Mouse (Mus musculus): Measurements from ENCODE around the gene Lamp1. TPM values are rescaled to one million over a fixed set of nuclear protein-coding genes. Genes with fewer than 3 reads are reported as not detected.

Lamp1 gene
- total RNA-seq, 2 experiments from 2014 or later: 251 to 255 TPM

GRCm38 (mm10) chr8:13204371-13205140 is 45.6 kb downstream of the Lamp1 start:
- Histone ChIP-seq H3K4me3 (no peak overlapping the region), H3K27ac (no peak overlapping the region)
- intact Hi-C loops (cut with DNase I): no loop called here
- DNase-seq (ENCODE audit: extremely low spot score in 1 of 2, low spot score in 2 of 2): no peak
- TF ChIP-seq CTCF (IDR thresholded peaks at IDR 0.05): no peak

- TF ChIP-seq CTCF (IDR thresholded peaks at IDR 0.05): no peak
- Histone ChIP-seq H3K27ac (no peak overlapping the region), H3K4me3 (no peak overlapping the region)
- no peak for DNase-seq (ENCODE audit: extremely low spot score in 1 of 2, low spot score in 2 of 2)
- intact Hi-C loops (cut with DNase I): no loop called here
These were observed 46.4 kb downstream of the Lamp1 start for GRCm38 (mm10) chr8:13205311-13205710.

GRCm38 (mm10) chr8:13206290-13206689 is 47.3 kb downstream of the Lamp1 start:
- Histone ChIP-seq H3K27ac (no peak overlapping the region), H3K4me3 (no peak overlapping the region)
- no peak for TF ChIP-seq CTCF (IDR thresholded peaks at IDR 0.05)
- no peak for DNase-seq (ENCODE audit: extremely low spot score in 1 of 2, low spot score in 2 of 2)
- intact Hi-C loops (cut with DNase I): no loop called here

GRCm38 (mm10) chr8:13208627-13209355 is 49.8 kb downstream of the Lamp1 start:
- no peak for DNase-seq (ENCODE audit: extremely low spot score in 1 of 2, low spot score in 2 of 2)
- TF ChIP-seq CTCF (IDR thresholded peaks at IDR 0.05): peak; percentile 36
- no peak overlapping the region for H3K27ac ChIP-seq
- intact Hi-C loops (cut with DNase I): no loop called here
- H3K4me3 ChIP-seq: no peak overlapping the region

GRCm38 (mm10) chr8:13209770-13210169 is 50.8 kb downstream of the Lamp1 start:
- no peak for DNase-seq (ENCODE audit: extremely low spot score in 1 of 2, low spot score in 2 of 2)
- no peak overlapping the region for H3K27ac ChIP-seq
- no peak for TF ChIP-seq CTCF (IDR thresholded peaks at IDR 0.05)
- intact Hi-C loops (cut with DNase I): loop anchor here (5.0 to 10.0 kb wide), 3 partner anchors 62 to 315 kb away; no protein-coding TSS in a partner anchor
- H3K4me3 ChIP-seq: no peak overlapping the region

GRCm38 (mm10) chr8:13213479-13214268 is 54.7 kb downstream of the Lamp1 start:
- peak; percentile 82 to 85 for DNase-seq (ENCODE audit: extremely low spot score in 1 of 2, low spot score in 2 of 2)
- no peak overlapping the region for H3K27ac ChIP-seq
- no peak overlapping the region for H3K4me3 ChIP-seq
- intact Hi-C loops (cut with DNase I): loop anchor here (2.0 to 10.0 kb wide), 4 partner anchors 66 to 319 kb away; no protein-coding TSS in a partner anchor
- peak; percentile 81 for TF ChIP-seq CTCF (IDR thresholded peaks at IDR 0.05)

GRCm38 (mm10) chr8:13216386-13216785 is 57.4 kb downstream of the Lamp1 start:
- TF ChIP-seq CTCF (IDR thresholded peaks at IDR 0.05): no peak
- H3K4me3 ChIP-seq: no peak overlapping the region
- DNase-seq (ENCODE audit: extremely low spot score in 1 of 2, low spot score in 2 of 2): no peak
- intact Hi-C loops (cut with DNase I): loop anchor here (10.0 kb wide), 1 partner anchor 322 kb away; no protein-coding TSS in a partner anchor
- no peak overlapping the region for H3K27ac ChIP-seq

GRCm38 (mm10) chr8:13217093-13217492 is 58.1 kb downstream of the Lamp1 start:
- TF ChIP-seq CTCF (IDR thresholded peaks at IDR 0.05): no peak
- no peak for DNase-seq (ENCODE audit: extremely low spot score in 1 of 2, low spot score in 2 of 2)
- no peak overlapping the region for H3K4me3 ChIP-seq
- no peak overlapping the region for H3K27ac ChIP-seq
- intact Hi-C loops (cut with DNase I): loop anchor here (10.0 kb wide), 1 partner anchor 322 kb away; no protein-coding TSS in a partner anchor

- intact Hi-C loops (cut with DNase I): loop anchor here (10.0 kb wide), 1 partner anchor 323 kb away; no protein-coding TSS in a partner anchor
- no peak for DNase-seq (ENCODE audit: extremely low spot score in 1 of 2, low spot score in 2 of 2)
- no peak for TF ChIP-seq CTCF (IDR thresholded peaks at IDR 0.05)
- Histone ChIP-seq H3K4me3 (no peak overlapping the region), H3K27ac (no peak overlapping the region)
These were observed 59.0 kb downstream of the Lamp1 start for GRCm38 (mm10) chr8:13217986-13218385.

GRCm38 (mm10) chr8:13218441-13218840 is 59.5 kb downstream of the Lamp1 start:
- DNase-seq (ENCODE audit: extremely low spot score in 1 of 2, low spot score in 2 of 2): no peak
- Histone ChIP-seq H3K4me3 (no peak overlapping the region), H3K27ac (no peak overlapping the region)
- intact Hi-C loops (cut with DNase I): loop anchor here (10.0 kb wide), 1 partner anchor 324 kb away; no protein-coding TSS in a partner anchor
- no peak for TF ChIP-seq CTCF (IDR thresholded peaks at IDR 0.05)

- Histone ChIP-seq H3K4me3 (no peak overlapping the region), H3K27ac (no peak overlapping the region)
- intact Hi-C loops (cut with DNase I): no loop called here
- no peak for DNase-seq (ENCODE audit: extremely low spot score in 1 of 2, low spot score in 2 of 2)
- no peak for TF ChIP-seq CTCF (IDR thresholded peaks at IDR 0.05)
These were observed 65.5 kb downstream of the Lamp1 start for GRCm38 (mm10) chr8:13224426-13224825.

Small RNA genes lying within 50 kb of the gene (microRNA-seq; reads per million reads assigned to microRNA genes)
- gene Mir1968 (14.1 to 30.8 reads per million in 2 experiments), gene Mir7065 (0 reads per million in 2 experiments)

Other genes starting within 250 kb of the Lamp1 start
- under 1 TPM in 1 of 2 experiments, not detected in 1; 0.49 TPM for gene F7, start 133.1 kb upstream of the Lamp1 start, total RNA-seq (2021)
- under 1 TPM in 1 of 2 experiments, not detected in 1; 0.45 TPM for gene F10, start 121.9 kb upstream of the Lamp1 start, total RNA-seq (2021)
- not detected for gene Proz, start 98.2 kb upstream of the Lamp1 start, total RNA-seq (2021)
- gene Pcid2, start 53.7 kb upstream of the Lamp1 start, total RNA-seq (2021): 10 to 100 TPM; 27.8 to 30.7 TPM
- gene Cul4a, start 53.5 kb upstream of the Lamp1 start, total RNA-seq (2021): 10 to 100 TPM; 53.4 to 54.0 TPM
- 1 to 10 TPM; 3.1 to 5.0 TPM for gene Grtp1, start 41.5 kb downstream of the Lamp1 start, total RNA-seq (2021)
- 1 to 10 TPM; 1.4 to 1.7 TPM for gene Adprhl1, start 95.0 kb downstream of the Lamp1 start, total RNA-seq (2021)
- 10 to 100 TPM; 40.5 to 46.0 TPM for gene Dcun1d2, start 129.0 kb downstream of the Lamp1 start, total RNA-seq (2021)
- gene Tmco3, start 129.0 kb downstream of the Lamp1 start, total RNA-seq (2021): 10 to 100 TPM; 47.3 to 51.9 TPM
- gene Tfdp1, start 179.6 kb downstream of the Lamp1 start, total RNA-seq (2021): 10 to 100 TPM; 58.5 to 62.5 TPM
- not detected for gene Atp4b, start 237.7 kb downstream of the Lamp1 start, total RNA-seq (2021)
- gene Grk1, start 245.9 kb downstream of the Lamp1 start, total RNA-seq (2021): not detected

All from left cerebral cortex, adult 2 months (tissue).